Mouse (Mus musculus) erythroblast, embryonic 14.5 days (primary cell): ENCODE measurements around the gene Nsd1.

Experiments
- GATA1 ChIP-seq: IDR thresholded peaks from 2 replicates; pipeline ENCODE4 v1.6.1; 2012; ENCODE audit warnings: low read length, inconsistent platforms, mixed read lengths
- TAL1 ChIP-seq: IDR thresholded peaks from 3 replicates; pipeline ENCODE4 v1.6.1; 2012; ENCODE audit warnings: low read length, inconsistent platforms, mixed read lengths

- no peak for TF ChIP-seq TAL1
- no peak for TF ChIP-seq GATA1
Measured at GRCm38 (mm10) chr13:55181786-55182172, 27.8 kb upstream of the Nsd1 start.
